Mouse (Mus musculus): ENCODE measurements around the gene Cdc42bpb.

Gene Cdc42bpb

GRCm38 (mm10) chr12:111386642-111387120 is 9.2 kb upstream of the Cdc42bpb start:
- DNase-seq (ENCODE audit: low read depth, low spot score) = no peak

- DNase-seq (ENCODE audit: low read depth, low spot score) = no peak
These were observed 8.5 kb upstream of the Cdc42bpb start for GRCm38 (mm10) chr12:111385883-111386641.

GRCm38 (mm10) chr12:111378812-111379211 is 1.3 kb upstream of the Cdc42bpb start:
- no peak for DNase-seq (ENCODE audit: low read depth, low spot score)

- peak; percentile 71 for DNase-seq (ENCODE audit: low read depth, low spot score)
These were observed 520 bp upstream of the Cdc42bpb start for GRCm38 (mm10) chr12:111377986-111378490.

- peak; percentile 27 for DNase-seq (ENCODE audit: low read depth, low spot score)
These were observed 639 bp downstream of the Cdc42bpb start for GRCm38 (mm10) chr12:111376826-111377331.

- DNase-seq (ENCODE audit: low read depth, low spot score) = no peak
These were observed 1.5 kb downstream of the Cdc42bpb start for GRCm38 (mm10) chr12:111376053-111376452.

- no peak for DNase-seq (ENCODE audit: low read depth, low spot score)
These were observed 2.0 kb downstream of the Cdc42bpb start for GRCm38 (mm10) chr12:111375559-111375958.

GRCm38 (mm10) chr12:111374727-111375126 is 2.8 kb downstream of the Cdc42bpb start:
- no peak for DNase-seq (ENCODE audit: low read depth, low spot score)

- DNase-seq (ENCODE audit: low read depth, low spot score) = no peak
These were observed 4.1 kb downstream of the Cdc42bpb start for GRCm38 (mm10) chr12:111373411-111373810.

GRCm38 (mm10) chr12:111371905-111372304 is 5.6 kb downstream of the Cdc42bpb start:
- no peak for DNase-seq (ENCODE audit: low read depth, low spot score)

- DNase-seq (ENCODE audit: low read depth, low spot score) = peak; percentile 73
These were observed 7.3 kb downstream of the Cdc42bpb start for GRCm38 (mm10) chr12:111370249-111370648.

- DNase-seq (ENCODE audit: low read depth, low spot score) = no peak
These were observed 10.5 kb downstream of the Cdc42bpb start for GRCm38 (mm10) chr12:111367065-111367464.

GRCm38 (mm10) chr12:111364234-111364633 is 13.3 kb downstream of the Cdc42bpb start:
- DNase-seq (ENCODE audit: low read depth, low spot score) = peak; percentile 59

GRCm38 (mm10) chr12:111361319-111362098 is 16.0 kb downstream of the Cdc42bpb start:
- DNase-seq (ENCODE audit: low read depth, low spot score) = no peak

GRCm38 (mm10) chr12:111360671-111361070 is 16.8 kb downstream of the Cdc42bpb start:
- no peak for DNase-seq (ENCODE audit: low read depth, low spot score)

- DNase-seq (ENCODE audit: low read depth, low spot score) = no peak
These were observed 21.3 kb downstream of the Cdc42bpb start for GRCm38 (mm10) chr12:111356216-111356615.

- DNase-seq (ENCODE audit: low read depth, low spot score) = no peak
These were observed 23.4 kb downstream of the Cdc42bpb start for GRCm38 (mm10) chr12:111354142-111354541.

- DNase-seq (ENCODE audit: low read depth, low spot score) = peak; percentile 81
These were observed 24.0 kb downstream of the Cdc42bpb start for GRCm38 (mm10) chr12:111353439-111353915.

GRCm38 (mm10) chr12:111353008-111353407 is 24.5 kb downstream of the Cdc42bpb start:
- no peak for DNase-seq (ENCODE audit: low read depth, low spot score)

- DNase-seq (ENCODE audit: low read depth, low spot score) = no peak
These were observed 25.0 kb downstream of the Cdc42bpb start for GRCm38 (mm10) chr12:111352520-111352919.

- no peak for DNase-seq (ENCODE audit: low read depth, low spot score)
These were observed 27.8 kb downstream of the Cdc42bpb start for GRCm38 (mm10) chr12:111349540-111350231.

Data from ES-CJ7 (cell line).